Mouse (Mus musculus) small intestine, adult 2 months (tissue): ENCODE results near the gene Cyp2d11. TPM values are rescaled to one million over a fixed set of nuclear protein-coding genes. Genes with fewer than 3 reads are reported as not detected.
A peak's percentile ranks its signal among the peaks of the same experiment; 100 is the strongest.
"Not testable (repeated sequence)": the region's sequence is repeated elsewhere in the genome, so short reads cannot be mapped to it uniquely, and the experiment has no call there.

Experiments
- H3K27ac ChIP-seq: fragments of 200-500 bp; 2 replicates; pipeline ENCODE4 v1.5.1; 2012; ENCODE audit warnings: low read depth, low read length, control low read depth, inconsistent platforms; ENCODE audit not compliant: insufficient read depth
- H3K27me3 ChIP-seq: fragments of 200-500 bp; 2 replicates; pipeline ENCODE4 v1.6.1; 2012; ENCODE audit warnings: mild to moderate bottlenecking, moderate library complexity, low read length, inconsistent platforms; ENCODE audit not compliant: control insufficient read depth, insufficient read depth
- H3K36me3 ChIP-seq: fragments of 200-500 bp; 2 replicates; pipeline ENCODE4 v1.6.1; 2012; ENCODE audit warnings: mild to moderate bottlenecking, low read length, control low read depth, inconsistent platforms; ENCODE audit not compliant: control insufficient read depth, insufficient read depth
- H3K4me1 ChIP-seq: fragments of 200-500 bp; 2 replicates; pipeline ENCODE4 v1.6.1; 2012; ENCODE audit warnings: low read length, inconsistent platforms, mixed read lengths; ENCODE audit not compliant: control insufficient read depth, insufficient read depth, insufficient read length
- H3K4me3 ChIP-seq: fragments of 200-500 bp; 2 replicates; pipeline ENCODE4 v1.5.1; 2012; ENCODE audit warnings: low read depth, mild to moderate bottlenecking, control low read depth, inconsistent platforms, low read length, moderate library complexity
- CTCF ChIP-seq: fragments of 200-500 bp; IDR thresholded peaks from 2 replicates; pipeline ENCODE4 v1.5.1; 2012; ENCODE audit warnings: low read depth, mild to moderate bottlenecking, control low read depth, inconsistent platforms, low read length, moderate library complexity, mixed read lengths; ENCODE audit not compliant: insufficient replicate concordance, insufficient read length; ENCODE audit errors: extremely low read depth
- POLR2A ChIP-seq: fragments of 200-500 bp; IDR thresholded peaks from 2 replicates; pipeline ENCODE4 v1.6.1; 2012; ENCODE audit warnings: low read depth, mild to moderate bottlenecking, control low read depth, inconsistent platforms, low read length, moderate library complexity
- WGBS: fragments of 180-500 bp; shearing (Covaris S2); methylation state at CpG from one replicate; pipeline ENCODE4 v1.1.7; 2018; 5-methylcytosine and 5-hydroxymethylcytosine counted together
- polyA plus RNA-seq: library from polyadenylated mRNA; depleted of rRNA; stranded (reverse); fragments of >200 nt; gene quantifications from 2 replicates; pipeline ENCODE4 v1.2.3, GENCODE M21; 2012

Gene Cyp2d11
- polyA plus RNA-seq, 1 experiment = not detected

DNA sequence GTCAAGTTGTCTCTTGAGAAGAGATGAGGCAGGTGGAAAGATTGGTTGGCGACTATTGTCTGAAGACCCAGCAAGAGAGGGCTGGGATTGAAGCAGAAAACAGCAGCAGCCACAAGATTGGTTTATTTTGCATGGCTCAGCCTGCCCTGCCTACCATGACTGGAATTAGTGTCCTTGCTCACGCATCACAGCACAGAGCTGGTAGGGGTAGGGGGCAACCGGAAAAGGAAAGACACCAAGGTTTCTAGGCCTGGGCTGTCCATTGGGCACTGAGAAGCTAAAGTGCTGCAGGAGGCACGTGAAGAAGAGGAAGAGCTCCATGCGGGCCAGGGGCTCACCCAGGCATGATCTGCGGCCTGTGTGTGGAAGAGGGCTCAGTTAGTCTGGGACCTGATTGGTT, 8.9 kb upstream of the Cyp2d11 start:
- H3K27ac ChIP-seq = no peak overlapping the region
- H3K4me3 ChIP-seq = no peak overlapping the region
- TF ChIP-seq POLR2A (no peak), CTCF (no peak)
- 89% methylated on average over 6 of the region's 6 CpGs for WGBS
- H3K27me3 ChIP-seq = no peaks in the 10 kb centered on the region
- peaks cover 4% of the 10 kb centered on the region; the same call in 1 of the 2 replicates for H3K4me1 ChIP-seq
- H3K36me3 ChIP-seq = no peaks in the 10 kb centered on the region

DNA sequence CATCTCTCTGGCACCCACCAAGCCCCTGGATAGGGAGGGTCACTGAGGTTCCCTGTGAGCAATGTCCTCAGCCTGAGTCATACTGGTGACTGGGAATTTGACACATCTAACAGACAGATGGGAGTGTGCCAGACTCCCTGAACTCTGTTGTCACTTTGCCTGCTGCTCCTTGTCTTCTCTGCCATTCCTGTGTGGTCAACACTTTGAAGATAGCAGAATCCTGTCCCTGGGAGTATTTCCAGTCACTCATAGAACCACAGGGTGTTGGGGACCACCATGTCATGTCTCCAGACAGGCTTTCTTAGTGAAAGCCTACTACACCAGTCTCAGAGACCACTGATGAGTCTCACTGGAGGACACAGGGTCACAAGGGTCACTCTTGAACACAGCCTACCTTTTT, 8.3 kb upstream of the Cyp2d11 start:
- Histone ChIP-seq H3K27me3 (no peaks in the 10 kb centered on the region), H3K36me3 (no peaks in the 10 kb centered on the region), H3K4me3 (no peak overlapping the region), H3K27ac (no peak overlapping the region), H3K4me1 (peaks cover 4% of the 10 kb centered on the region; the same call in 1 of the 2 replicates)
- no peak for TF ChIP-seq CTCF

DNA sequence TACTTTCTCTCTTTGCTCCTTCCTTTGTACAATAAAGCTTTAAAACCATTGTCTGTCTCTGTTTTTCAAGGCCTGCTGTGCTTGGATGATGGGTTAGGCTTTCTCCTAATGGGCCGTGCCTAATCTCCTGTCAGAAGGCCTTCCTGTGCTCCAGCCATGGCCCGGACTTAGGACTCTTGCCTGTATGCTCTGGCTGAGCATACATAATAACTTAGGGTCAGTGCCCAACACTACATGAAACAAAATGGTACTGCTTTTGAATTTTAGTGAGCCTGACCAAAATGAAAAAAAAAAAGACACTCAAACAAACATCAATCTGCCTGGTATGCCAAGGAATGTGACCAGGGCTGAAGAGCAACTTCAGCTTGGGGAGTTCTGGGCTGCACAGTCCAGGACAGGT, 7.7 kb upstream of the Cyp2d11 start:
- TF ChIP-seq CTCF = no peak
- TF ChIP-seq POLR2A = no peak
- Histone ChIP-seq H3K4me3 (no peak overlapping the region), H3K4me1 (no peaks in the 10 kb centered on the region), H3K27me3 (no peaks in the 10 kb centered on the region), H3K36me3 (no peaks in the 10 kb centered on the region), H3K27ac (no peak overlapping the region)
- 63% methylated on average over 2 of the region's 2 CpGs for WGBS

DNA sequence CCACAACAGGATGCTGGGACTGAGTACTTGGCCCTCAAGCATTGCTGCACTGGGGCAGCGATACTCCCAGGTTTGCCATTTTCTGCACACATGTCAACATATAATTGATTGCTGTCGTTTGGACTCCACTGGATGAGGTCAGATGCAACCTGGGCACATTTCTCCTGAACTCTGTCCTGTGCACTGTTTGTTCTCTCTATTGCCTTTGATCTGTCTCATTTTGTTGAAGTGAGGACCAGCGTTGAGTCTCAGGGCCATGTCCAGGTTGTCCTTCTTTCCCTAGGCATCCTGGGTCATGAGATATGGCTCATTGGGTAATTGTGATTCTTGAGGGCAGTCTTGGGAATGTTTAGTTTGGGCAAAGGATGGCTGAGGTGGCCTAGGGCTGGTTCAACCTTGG, 2.1 kb upstream of the Cyp2d11 start:
- H3K36me3 ChIP-seq, H3K4me3 ChIP-seq, H3K27ac ChIP-seq, H3K27me3 ChIP-seq, H3K4me1 ChIP-seq: not testable (repeated sequence)
- WGBS = 58% methylated on average over 3 of the region's 3 CpGs

DNA sequence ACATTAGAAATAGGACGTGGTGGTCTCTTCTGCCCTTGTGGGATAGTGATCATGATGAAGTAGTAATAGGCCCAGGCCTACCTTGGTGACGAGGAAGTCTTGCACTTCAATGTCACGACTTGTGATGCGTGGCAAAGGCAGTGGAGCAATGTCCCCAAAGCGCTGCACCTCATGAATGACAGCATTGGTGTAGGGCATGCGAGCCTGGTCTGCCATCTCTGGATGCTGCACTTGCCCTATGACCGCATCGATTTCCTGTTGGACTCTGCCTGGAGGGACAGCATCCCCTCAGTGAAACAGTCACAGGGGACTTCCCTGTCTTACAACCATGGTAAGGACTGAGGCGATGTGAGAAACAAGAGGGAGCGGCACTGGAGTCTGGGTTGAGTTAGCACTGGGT, 3.9 kb downstream of the Cyp2d11 start:
- H3K36me3 ChIP-seq, H3K27me3 ChIP-seq, H3K4me3 ChIP-seq, H3K4me1 ChIP-seq, H3K27ac ChIP-seq: not testable (repeated sequence)
- 94% methylated on average over 10 of the region's 10 CpGs for WGBS

DNA sequence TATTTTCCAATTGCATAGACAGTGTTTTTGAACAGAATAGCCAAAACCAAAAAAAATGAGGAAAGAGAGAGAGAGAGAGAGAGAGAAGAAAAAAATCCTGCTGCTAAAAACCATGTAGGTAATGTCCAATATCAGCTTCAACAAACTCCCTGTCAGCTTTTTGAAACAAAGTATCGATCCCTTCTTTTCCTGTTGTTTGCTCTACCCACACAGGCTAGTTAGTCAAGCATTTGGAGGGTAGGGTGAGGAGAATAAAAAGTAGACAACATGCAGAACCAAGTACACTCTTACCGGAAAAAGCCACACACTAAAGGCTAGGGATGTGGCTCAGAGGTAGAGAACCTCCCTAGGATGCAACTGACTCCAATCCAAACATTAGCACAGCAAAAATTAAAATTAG, 8.1 kb downstream of the Cyp2d11 start:
- 61% methylated on average over 2 of the region's 2 CpGs for WGBS
- Histone ChIP-seq H3K27ac (no peak overlapping the region), H3K4me3 (no peak overlapping the region), H3K27me3 (no peaks in the 10 kb centered on the region), H3K36me3 (no peaks in the 10 kb centered on the region), H3K4me1 (peaks cover 2% of the 10 kb centered on the region; the same call in 1 of the 2 replicates)
- TF ChIP-seq CTCF (no peak), POLR2A (no peak)

DNA sequence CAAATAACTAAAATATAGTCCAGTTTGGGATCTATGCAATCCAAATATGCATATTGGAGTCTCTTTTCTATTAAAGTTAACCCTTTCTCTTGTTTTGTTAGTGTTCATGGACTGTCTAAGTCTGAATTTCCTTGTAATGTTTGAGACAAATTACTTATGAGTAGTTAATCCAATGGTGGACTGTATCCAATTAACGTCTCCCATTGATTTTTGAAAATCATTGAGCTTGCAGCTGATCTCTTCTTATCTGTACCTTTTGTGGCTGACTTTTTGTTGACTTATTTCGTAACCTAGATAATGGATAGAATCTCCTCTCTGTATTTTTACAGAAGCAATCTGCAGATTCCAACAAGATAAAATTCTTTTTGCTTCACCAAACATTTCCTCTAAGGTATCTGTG, 11.4 kb downstream of the Cyp2d11 start:
- Histone ChIP-seq H3K36me3 (no peaks in the 10 kb centered on the region), H3K27ac (no peak overlapping the region), H3K27me3 (no peaks in the 10 kb centered on the region), H3K4me1 (peaks cover 12% of the 10 kb centered on the region; the same call in 1 of the 2 replicates), H3K4me3 (no peak overlapping the region)
- TF ChIP-seq CTCF (no peak), POLR2A (no peak)
- 45% methylated on average over 2 of the region's 2 CpGs for WGBS

DNA sequence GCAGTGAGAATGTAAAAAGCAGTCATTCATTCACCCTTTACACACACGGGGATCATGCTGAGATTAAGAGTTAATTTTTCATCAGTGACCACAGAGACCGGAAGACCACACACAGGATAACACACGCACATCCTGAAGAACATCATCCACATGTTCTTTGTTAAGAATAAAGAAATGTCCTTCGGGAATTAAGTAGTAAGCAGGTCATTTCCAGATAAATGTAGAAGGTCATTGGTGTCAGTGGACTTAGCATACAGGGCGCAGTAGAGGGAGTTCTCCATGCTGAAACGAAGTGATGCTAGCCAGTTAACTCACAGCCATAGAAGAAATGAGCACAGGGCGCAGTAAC, 13.1 kb downstream of the Cyp2d11 start:
- TF ChIP-seq POLR2A (no peak), CTCF (no peak)
- H3K27ac ChIP-seq = peak overlapping the region; percentile 65; the same call in 1 of the 2 replicates

More for the DNA sequence above, 13.1 kb downstream of the Cyp2d11 start:
- H3K4me3 ChIP-seq = peak overlapping the region; percentile 74
- no peaks in the 10 kb centered on the region for H3K36me3 ChIP-seq
- H3K4me1 ChIP-seq = peaks cover 13% of the 10 kb centered on the region
- WGBS = 57% methylated on average over 7 of the region's 7 CpGs
- H3K27me3 ChIP-seq = no peaks in the 10 kb centered on the region
